8 mouse cellular contexts compared by ENCODE assay signal in genomic region chr14:54553975-54554769, GRCm38 (mm10). TPM values are rescaled to one million over a fixed set of nuclear protein-coding genes. Genes with fewer than 3 reads are reported as not detected.
A peak's percentile ranks its signal among the peaks of the same experiment; 100 is the strongest.
DNase-seq lines count a peak whose midpoint lies in the region; ATAC-seq and TF ChIP-seq lines count a peak whose summit lies in the region.

Haus4 (minus strand) TSS chr14:54554616.

- peak within 1 kb of the TSS; percentile 59 for H3K4me3 ChIP-seq in embryonic facial prominence, embryonic 13.5 days
- H3K4me3 ChIP-seq in limb, embryonic 14.5 days (replicated peaks; ENCODE audit: low read length) = peak within 1 kb of the TSS; percentile 52
- peak within 1 kb of the TSS; percentile 64 for H3K4me3 ChIP-seq in midbrain, embryonic 16.5 days (ENCODE audit: low read depth, low read length)
- H3K4me3 ChIP-seq in spleen, adult 2 months (ENCODE audit: extremely low read depth, insufficient read depth, insufficient read length) = peak within 1 kb of the TSS; percentile 92

- peak within 1 kb of the TSS; percentile 93 for H3K4me2 ChIP-seq in embryonic facial prominence, embryonic 13.5 days
- peak within 1 kb of the TSS; percentile 78 for H3K4me2 ChIP-seq in limb, embryonic 14.5 days (replicated peaks; ENCODE audit: low read depth, low read length, severe bottlenecking)
- peak within 1 kb of the TSS; percentile 94 for H3K4me2 ChIP-seq in midbrain, embryonic 16.5 days (ENCODE audit: low read length)

- H3K4me1 ChIP-seq in embryonic facial prominence, embryonic 13.5 days = peaks cover 8% of the 10 kb centered on the region
- H3K4me1 ChIP-seq in limb, embryonic 14.5 days (ENCODE audit: control insufficient read depth, insufficient read depth, low read length) = 0 out of 2 replicates have a peak, but pooled peaks cover 2% of the 10 kb centered on the region
- peaks cover 9% of the 10 kb centered on the region for H3K4me1 ChIP-seq in midbrain, embryonic 16.5 days (ENCODE audit: control insufficient read depth, insufficient read depth, low read length)
- peaks cover 3% of the 10 kb centered on the region for H3K4me1 ChIP-seq in spleen, adult 2 months (ENCODE audit: control insufficient read depth, insufficient read depth, insufficient read length)

- TF ChIP-seq POLR2A in limb, embryonic 14.5 days (IDR thresholded peaks at IDR 0.05; ENCODE audit: borderline replicate concordance, extremely low read depth, insufficient read depth, insufficient read length) = peak; percentile 74; the same call in 1 of the 2 replicates
- peak; percentile 58 for TF ChIP-seq POLR2A in spleen, adult 2 months (IDR thresholded peaks at IDR 0.05; ENCODE audit: low read depth, low read length)

- peak within 1 kb of the TSS; percentile 86 for H3K9ac ChIP-seq in embryonic facial prominence, embryonic 13.5 days
- peak within 1 kb of the TSS; percentile 75 for H3K9ac ChIP-seq in limb, embryonic 14.5 days (ENCODE audit: low read depth, low read length, severe bottlenecking)
- H3K9ac ChIP-seq in midbrain, embryonic 16.5 days (ENCODE audit: low read depth, low read length) = peak within 1 kb of the TSS; percentile 65

- peak; percentile 83 to 86 for DNase-seq in B cell, adult 2 months
- DNase-seq in adrenal gland, postnatal 4 days (ENCODE audit: low spot score in 2 of 2) = peak; percentile 63 to 80
- peak; percentile 86 to 89 for DNase-seq in heart, adult 18-20 months
- DNase-seq in kidney, adult 18-20 months = peak; percentile 90
- peak; percentile 87 for DNase-seq in limb, embryonic 14.5 days (ENCODE audit: low spot score)
- DNase-seq in spleen, adult 2 months (ENCODE audit: low read depth in 1 of 2, low spot score in 2 of 2) = peak; percentile 70 to 83

- H3K27ac ChIP-seq in embryonic facial prominence, embryonic 13.5 days = peak within 1 kb of the TSS; percentile 92
- H3K27ac ChIP-seq in limb, embryonic 14.5 days (replicated peaks; ENCODE audit: low read depth, low read length) = peak within 1 kb of the TSS; percentile 78
- H3K27ac ChIP-seq in midbrain, embryonic 16.5 days (ENCODE audit: low read length) = no peak within 1 kb of the TSS
- H3K27ac ChIP-seq in spleen, adult 2 months (ENCODE audit: insufficient read depth, low read length) = peak within 1 kb of the TSS; percentile 86

- peaks cover 25% of the 10 kb centered on the region for H3K36me3 ChIP-seq in embryonic facial prominence, embryonic 13.5 days
- peaks cover 12% of the 10 kb centered on the region for H3K36me3 ChIP-seq in limb, embryonic 14.5 days (ENCODE audit: control insufficient read depth, insufficient read depth, low read length)
- no peaks in the 10 kb centered on the region for H3K36me3 ChIP-seq in midbrain, embryonic 16.5 days (ENCODE audit: control insufficient read depth, insufficient read depth, low read length)
- peaks cover 8% of the 10 kb centered on the region for H3K36me3 ChIP-seq in spleen, adult 2 months (ENCODE audit: control insufficient read depth, insufficient read depth, low read length)

- ATAC-seq in embryonic facial prominence, embryonic 13.5 days (ENCODE audit: insufficient number of reproducible peaks, insufficient read depth, low FRiP score, low TSS enrichment, low read depth) = peak; percentile 91
- peak; percentile 93 for ATAC-seq in limb, embryonic 14.5 days (ENCODE audit: low FRiP score, low read depth)
- ATAC-seq in midbrain, embryonic 16.5 days = peak; percentile 91

- no peaks in the 10 kb centered on the region for H3K9me3 ChIP-seq in embryonic facial prominence, embryonic 13.5 days
- no peaks in the 10 kb centered on the region for H3K9me3 ChIP-seq in limb, embryonic 14.5 days (ENCODE audit: control insufficient read depth, low read length)
- H3K9me3 ChIP-seq in midbrain, embryonic 16.5 days (replicated peaks; ENCODE audit: control insufficient read depth, low read length, poor library complexity, severe bottlenecking) = no peaks in the 10 kb centered on the region

- TF ChIP-seq CTCF in spleen, adult 2 months (IDR thresholded peaks at IDR 0.05; ENCODE audit: extremely low read depth, insufficient read depth, insufficient read length, insufficient replicate concordance) = peak; percentile 49

- under 1% methylated on average over 76 of the region's 76 CpGs for WGBS in embryonic facial prominence, embryonic 13.5 days
- WGBS in limb, embryonic 14.5 days = under 1% methylated on average over 70 of the region's 76 CpGs
- under 1% methylated on average over 76 of the region's 76 CpGs for WGBS in midbrain, embryonic 16.5 days
- under 1% methylated on average over 76 of the region's 76 CpGs for WGBS in spleen, adult 2 months

- H3K27me3 ChIP-seq in embryonic facial prominence, embryonic 13.5 days = no peaks in the 10 kb centered on the region
- H3K27me3 ChIP-seq in limb, embryonic 14.5 days (ENCODE audit: control insufficient read depth, insufficient read depth, low read length) = no peaks in the 10 kb centered on the region
- no peaks in the 10 kb centered on the region for H3K27me3 ChIP-seq in midbrain, embryonic 16.5 days (ENCODE audit: control insufficient read depth, insufficient read depth, low read depth, low read length)
- H3K27me3 ChIP-seq in spleen, adult 2 months (ENCODE audit: control insufficient read depth, insufficient read depth, low read length) = no peaks in the 10 kb centered on the region

RNA-seq across cellular contexts. Expression of gene Haus4, which starts in this region (rescaled TPM):
- total RNA-seq in adrenal gland, postnatal 4 days (2021) = 10 to 100 TPM; 45.6 to 52.5 TPM
- polyA plus RNA-seq in embryonic facial prominence, embryonic 13.5 days (2015; fragmentation: Nextera tagmentation; extraction: Ambion mirVana) = 53.1 and 54.5 TPM in 2 replicates
- total RNA-seq in heart, adult 18-20 months (2021) = 1 to 10 TPM; 2.6 to 2.8 TPM
- 33.8 and 39.4 TPM in 2 replicates for polyA plus RNA-seq in limb, embryonic 14.5 days (2012; rRNA removed)
- 45.1 and 46.8 TPM in 2 replicates for polyA plus RNA-seq in limb, embryonic 14.5 days (2014; fragmentation: Nextera tagmentation; extraction: Ambion mirVana)
- polyA plus RNA-seq in midbrain, embryonic 16.5 days (2015; fragmentation: Nextera tagmentation; extraction: Ambion mirVana) = 12.9 and 13.1 TPM in 2 replicates
- polyA plus RNA-seq in spleen, adult 2 months (2012; rRNA removed) = 12.8 and 15.1 TPM in 2 replicates

Comparison
In these comparisons a context has a peak if more than half of its experiments do, and no peak if none do; other contexts are left out.
1. RNA of gene Haus4 (total RNA-seq): 45.6 to 52.5 TPM in adrenal gland, postnatal 4 days; 2.6 to 2.8 TPM in heart, adult 18-20 months; every median in the first group is over 10 times any median in the second.
2. Peak in every context shown above with its lines, with median percentiles within 50 percentile points of each other: DNase-seq, ATAC-seq, H3K4me2 ChIP-seq, H3K4me3 ChIP-seq and H3K9ac ChIP-seq.